Mouse (Mus musculus) intestine, postnatal 0 days (tissue): ENCODE measurements at regions not wholly inside any gene's neighbourhood (a gene's known extent, or its start where the extent isn't known, plus 50 kb on each side); places are given as distances from the start of the nearest gene placed in this dataset.

ENCODE experiments used
- ATAC-seq: fragments of 200-750 bp; cut with Nextera tagmentation; 2 replicates; pipeline ENCODE4 v1.8.0; 2017; ENCODE audit warnings: mild to moderate bottlenecking, moderate TSS enrichment, moderate library complexity
- H3K27ac ChIP-seq: fragments of 300-500 bp; sonication (generic); 2 replicates; pipeline ENCODE4 v1.5.1; 2014; ENCODE audit warnings: mild to moderate bottlenecking, low read depth, low read length, moderate library complexity
- H3K27me3 ChIP-seq: fragments of 300-500 bp; sonication (generic); replicated peaks from 2 replicates; pipeline ENCODE4 v1.6.1; 2014; ENCODE audit warnings: low read length, mixed read lengths; ENCODE audit not compliant: control insufficient read depth, insufficient read depth
- H3K36me3 ChIP-seq: fragments of 300-500 bp; sonication (generic); 2 replicates; pipeline ENCODE4 v1.6.1; 2014; ENCODE audit warnings: mild to moderate bottlenecking, moderate library complexity; ENCODE audit not compliant: control insufficient read depth, insufficient read depth
- H3K4me1 ChIP-seq: fragments of 300-500 bp; sonication (generic); replicated peaks from 2 replicates; pipeline ENCODE4 v1.6.1; 2014; ENCODE audit warnings: antibody characterized with exemption, low read length, mixed read lengths; ENCODE audit not compliant: control insufficient read depth, insufficient read depth
- H3K4me2 ChIP-seq: fragments of 300-500 bp; sonication (generic); replicated peaks from 2 replicates; pipeline ENCODE4 v1.6.1; 2014; ENCODE audit warnings: low read depth, mild to moderate bottlenecking, moderate library complexity
- H3K4me3 ChIP-seq: fragments of 300-500 bp; sonication (generic); 2 replicates; pipeline ENCODE4 v1.5.1; 2014; ENCODE audit warnings: low read depth, low read length
- H3K9ac ChIP-seq: fragments of 300-500 bp; sonication (generic); 2 replicates; pipeline ENCODE4 v1.6.1; 2014; ENCODE audit warnings: mild to moderate bottlenecking, low read depth, low read length
- H3K9me3 ChIP-seq: fragments of 300-500 bp; sonication (generic); 2 replicates; pipeline ENCODE4 v1.6.1; 2016; ENCODE audit warnings: mixed run types; ENCODE audit not compliant: control insufficient read depth
- CTCF ChIP-seq: sonication (generic); IDR thresholded peaks from 2 replicates; pipeline ENCODE4 v1.5.1; 2016; ENCODE audit warnings: low read depth, mild to moderate bottlenecking, control low read depth, antibody characterized with exemption, moderate library complexity
- WGBS: fragments of 180-500 bp; shearing (Covaris S2); extraction: QIAGEN DNeasy Blood & Tissue Kit; methylation state at CpG from one replicate; pipeline ENCODE4 v1.1.7; 2014; 5-methylcytosine and 5-hydroxymethylcytosine counted together

DNA sequence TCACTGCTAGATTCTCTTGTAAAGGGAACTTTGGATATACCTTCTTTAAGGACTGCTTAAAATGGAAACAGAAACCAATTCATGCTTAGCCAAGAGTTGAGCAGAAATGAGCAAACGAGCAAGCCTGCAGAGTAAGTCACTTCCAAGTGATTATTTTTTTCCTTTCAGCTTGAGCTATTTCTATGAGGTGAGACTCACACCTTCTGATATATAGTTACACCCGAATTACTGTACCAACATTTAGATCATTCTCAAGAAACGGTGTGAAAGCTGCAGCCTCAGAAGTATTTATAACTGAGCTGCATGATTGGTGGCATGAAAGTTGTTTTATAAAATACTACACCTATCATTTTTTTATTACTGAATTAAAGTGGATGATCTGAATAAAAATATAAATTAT, 771.9 kb upstream of the 4930452B06Rik start:
- Histone ChIP-seq H3K9me3 (no peaks in the 10 kb centered on the region), H3K4me2 (no peak overlapping the region), H3K4me3 (no peak overlapping the region), H3K4me1 (no peaks in the 10 kb centered on the region), H3K9ac (no peak overlapping the region), H3K36me3 (no peaks in the 10 kb centered on the region), H3K27me3 (no peaks in the 10 kb centered on the region), H3K27ac (no peak overlapping the region)
- no peak for TF ChIP-seq CTCF
- 77% methylated on average over 3 of the region's 3 CpGs for WGBS
- no peak for ATAC-seq

GRCm38 (mm10) chr14:9435136-9435535, 769.1 kb upstream of the 4930452B06Rik start:
- WGBS: 89% methylated on average over 2 of the region's 2 CpGs
- no peak overlapping the region for H3K27ac ChIP-seq
- no peaks in the 10 kb centered on the region for H3K4me1 ChIP-seq
- H3K4me3 ChIP-seq: no peak overlapping the region
- H3K36me3 ChIP-seq: no peaks in the 10 kb centered on the region
- no peak overlapping the region for H3K9ac ChIP-seq
- H3K4me2 ChIP-seq: no peak overlapping the region
- no peak for TF ChIP-seq CTCF
- no peaks in the 10 kb centered on the region for H3K27me3 ChIP-seq
- ATAC-seq: no peak
- H3K9me3 ChIP-seq: no peaks in the 10 kb centered on the region

DNA sequence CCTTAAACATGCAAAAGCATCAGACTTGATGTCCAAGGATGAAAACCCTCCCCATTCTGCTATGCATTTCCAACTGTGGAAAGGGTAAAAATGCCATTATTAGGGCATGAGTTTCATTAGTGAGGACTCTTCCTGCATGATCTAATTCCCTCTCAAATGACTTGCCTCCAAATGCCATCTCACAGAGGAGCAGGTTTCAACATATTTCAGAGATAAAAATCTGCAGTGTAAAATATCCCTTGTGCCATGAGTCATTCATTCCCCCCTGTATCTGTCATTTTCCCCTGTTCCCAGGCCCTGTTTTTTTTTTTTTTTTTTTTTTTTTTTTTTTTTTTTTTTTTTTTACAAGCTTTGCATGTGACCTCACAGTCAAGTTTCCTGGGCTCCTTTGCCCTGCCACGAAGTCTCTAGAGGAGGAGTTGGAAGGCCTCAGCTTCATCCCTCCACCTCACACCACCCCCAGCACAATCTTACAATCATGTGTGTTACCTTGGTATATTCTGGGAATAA, 767.1 kb upstream of the 4930452B06Rik start:
- WGBS: 19% methylated on average over 1 of the region's 1 CpGs
- H3K27me3 ChIP-seq: no peaks in the 10 kb centered on the region
- ATAC-seq: no peak
- no peak overlapping the region for H3K27ac ChIP-seq
- TF ChIP-seq CTCF: no peak
- H3K4me1 ChIP-seq: no peaks in the 10 kb centered on the region
- no peaks in the 10 kb centered on the region for H3K36me3 ChIP-seq
- H3K4me3 ChIP-seq: no peak overlapping the region
- no peaks in the 10 kb centered on the region for H3K9me3 ChIP-seq
- H3K4me2 ChIP-seq: no peak overlapping the region
- no peak overlapping the region for H3K9ac ChIP-seq

- no peak for ATAC-seq
- no peak overlapping the region for H3K4me2 ChIP-seq
- 80% methylated on average over 2 of the region's 2 CpGs for WGBS
Measured at GRCm38 (mm10) chr14:9431798-9432197, 765.8 kb upstream of the 4930452B06Rik start.

DNA sequence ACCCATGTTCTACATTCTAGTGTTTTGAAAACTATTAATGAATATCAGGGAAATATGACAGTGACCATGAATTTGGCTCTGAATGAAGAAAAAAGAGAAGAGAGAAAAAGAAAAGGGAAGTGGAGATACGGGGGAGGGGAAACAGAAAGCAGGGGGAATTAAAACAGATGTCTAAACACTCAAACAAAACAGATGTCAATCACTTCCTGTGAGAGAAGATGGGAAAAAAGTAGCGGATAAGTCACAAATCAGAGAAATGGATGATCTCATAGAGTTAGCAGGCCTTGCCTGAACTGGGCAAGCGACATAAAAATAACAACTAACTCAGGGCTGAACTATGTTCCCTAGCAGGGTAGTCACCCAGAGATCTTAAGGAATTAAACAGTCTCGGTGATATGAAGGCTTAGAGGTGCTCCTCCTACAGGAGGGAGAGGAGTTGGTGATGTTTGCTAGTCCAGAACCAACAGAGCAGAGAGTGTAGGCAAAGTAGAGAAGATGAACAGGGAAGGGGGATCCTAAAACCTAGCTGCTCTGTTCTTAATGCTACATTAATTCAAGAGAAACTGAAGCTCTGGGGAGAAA, 745.9 kb upstream of the 4930452B06Rik start:
- Histone ChIP-seq H3K9ac (no peak overlapping the region), H3K27me3 (no peaks in the 10 kb centered on the region), H3K4me1 (no peaks in the 10 kb centered on the region), H3K9me3 (no peaks in the 10 kb centered on the region), H3K36me3 (no peaks in the 10 kb centered on the region), H3K27ac (no peak overlapping the region), H3K4me2 (no peak overlapping the region), H3K4me3 (no peak overlapping the region)
- 50% methylated on average over 4 of the region's 4 CpGs for WGBS
- TF ChIP-seq CTCF: 0 out of 2 replicates have a peak, but pooled peaks have one; percentile 7
- ATAC-seq: no peak

More at GRCm38 (mm10) chr14:9431798-9432197, 765.8 kb upstream of the 4930452B06Rik start:
- Histone ChIP-seq H3K4me3 (no peak overlapping the region), H3K9me3 (no peaks in the 10 kb centered on the region), H3K9ac (no peak overlapping the region), H3K27ac (no peak overlapping the region), H3K36me3 (no peaks in the 10 kb centered on the region), H3K27me3 (no peaks in the 10 kb centered on the region), H3K4me1 (no peaks in the 10 kb centered on the region)
- TF ChIP-seq CTCF: no peak

DNA sequence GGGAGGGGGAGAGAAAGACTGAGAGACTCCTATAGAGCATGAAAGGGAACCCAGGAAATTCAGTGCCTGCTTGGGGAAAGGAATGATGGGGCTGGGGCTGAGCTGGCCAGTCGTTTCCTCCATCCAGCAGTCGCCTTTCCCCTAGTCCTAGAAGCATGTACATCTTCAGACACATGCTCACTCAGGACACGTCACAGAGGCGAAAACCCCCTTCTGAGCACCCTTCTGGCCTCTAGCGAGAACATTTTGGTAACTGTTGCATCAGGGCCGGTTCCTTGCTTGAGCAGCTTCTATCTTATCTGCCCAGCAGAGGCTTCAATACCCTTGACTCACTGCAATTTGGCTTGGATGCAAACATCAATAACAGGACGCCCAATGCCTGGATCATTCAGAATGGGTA, 737.6 kb upstream of the 4930452B06Rik start:
- WGBS: 85% methylated on average over 7 of the region's 7 CpGs
- ATAC-seq: no peak
- no peak for TF ChIP-seq CTCF

More for the DNA sequence above, 737.6 kb upstream of the 4930452B06Rik start:
- Histone ChIP-seq H3K4me2 (no peak overlapping the region), H3K27ac (no peak overlapping the region), H3K36me3 (no peaks in the 10 kb centered on the region), H3K27me3 (no peaks in the 10 kb centered on the region), H3K4me3 (no peak overlapping the region), H3K4me1 (no peaks in the 10 kb centered on the region), H3K9ac (no peak overlapping the region), H3K9me3 (no peaks in the 10 kb centered on the region)
